Mouse (Mus musculus) neural tube, embryonic 13.5 days (tissue): Measurements from ENCODE around the gene T. TPM values are rescaled to one million over a fixed set of nuclear protein-coding genes. Genes with fewer than 3 reads are reported as not detected.
A peak's percentile ranks its signal among the peaks of the same experiment; 100 is the strongest.

Experiments
- ATAC-seq: fragments of 200-750 bp; cut with Nextera tagmentation; 2 replicates; pipeline ENCODE4 v1.8.0; 2017; ENCODE audit warnings: low read depth, mild to moderate bottlenecking, moderate TSS enrichment, moderate library complexity
- H3K27ac ChIP-seq: fragments of 300-500 bp; sonication (generic); replicated peaks from 2 replicates; pipeline ENCODE4 v1.5.1; 2015; ENCODE audit warnings: moderate library complexity, mild to moderate bottlenecking, inconsistent platforms
- H3K27me3 ChIP-seq: fragments of 300-500 bp; sonication (generic); 2 replicates; pipeline ENCODE4 v1.6.1; 2015; ENCODE audit warnings: mild to moderate bottlenecking, inconsistent platforms
- H3K36me3 ChIP-seq: fragments of 300-500 bp; sonication (generic); 2 replicates; pipeline ENCODE4 v1.6.1; 2015; ENCODE audit warnings: mild to moderate bottlenecking, inconsistent platforms
- H3K4me1 ChIP-seq: fragments of 300-500 bp; sonication (generic); replicated peaks from 2 replicates; pipeline ENCODE4 v1.6.1; 2015; ENCODE audit warnings: inconsistent platforms
- H3K4me2 ChIP-seq: fragments of 300-500 bp; sonication (generic); 2 replicates; pipeline ENCODE4 v1.6.1; 2015; ENCODE audit warnings: inconsistent platforms, mild to moderate bottlenecking, moderate library complexity
- H3K4me3 ChIP-seq: fragments of 300-500 bp; sonication (generic); 2 replicates; pipeline ENCODE4 v1.5.1; 2015; ENCODE audit warnings: mild to moderate bottlenecking, inconsistent platforms
- H3K9ac ChIP-seq: fragments of 300-500 bp; sonication (generic); 2 replicates; pipeline ENCODE4 v1.6.1; 2015; ENCODE audit warnings: moderate library complexity, mild to moderate bottlenecking, inconsistent platforms
- H3K9me3 ChIP-seq: fragments of 300-500 bp; sonication (generic); 2 replicates; pipeline ENCODE4 v1.6.1; 2016; ENCODE audit warnings: inconsistent platforms
- WGBS: fragments of 180-500 bp; shearing (Covaris S2); methylation state at CpG from one replicate; pipeline ENCODE4 v1.1.7; 2015; 5-methylcytosine and 5-hydroxymethylcytosine counted together
- polyA plus RNA-seq: library from polyadenylated mRNA; unstranded; fragments of >200 nt; fragmentation: Nextera tagmentation; extraction: Ambion mirVana; gene quantifications from 2 replicates; pipeline ENCODE4 v1.2.1, GENCODE M21; 2015

T gene
- polyA plus RNA-seq, 1 experiment from 2014 or later, result 0.47 TPM

DNA sequence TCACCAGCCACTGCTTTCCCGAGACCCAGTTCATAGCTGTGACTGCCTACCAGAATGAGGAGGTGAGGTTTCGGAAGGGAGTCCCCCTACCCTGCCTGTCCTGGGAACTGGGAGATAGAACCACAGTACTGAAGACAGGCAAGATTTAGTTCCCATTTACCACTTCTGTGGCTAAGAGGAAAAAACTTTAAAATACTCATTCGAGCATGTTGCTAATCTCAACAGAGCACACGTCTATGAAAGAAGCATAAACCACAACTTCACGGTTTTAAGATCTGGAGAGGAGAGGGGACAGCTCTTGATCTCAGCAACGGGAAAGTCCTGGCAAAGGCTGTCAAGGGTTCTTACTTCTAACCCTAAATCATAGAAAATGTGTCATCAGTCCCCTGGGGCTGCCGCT, 2.0 kb downstream of the T start:
- Histone ChIP-seq H3K4me2 (no peak overlapping the region), H3K9me3 (no peaks in the 10 kb centered on the region), H3K4me3 (no peak overlapping the region), H3K36me3 (no peaks in the 10 kb centered on the region), H3K27ac (no peak overlapping the region), H3K4me1 (peaks cover 18% of the 10 kb centered on the region), H3K27me3 (peaks cover 90% of the 10 kb centered on the region), H3K9ac (no peak overlapping the region)
- WGBS, result 40% methylated on average over 7 of the region's 7 CpGs
- ATAC-seq, result no peak

DNA sequence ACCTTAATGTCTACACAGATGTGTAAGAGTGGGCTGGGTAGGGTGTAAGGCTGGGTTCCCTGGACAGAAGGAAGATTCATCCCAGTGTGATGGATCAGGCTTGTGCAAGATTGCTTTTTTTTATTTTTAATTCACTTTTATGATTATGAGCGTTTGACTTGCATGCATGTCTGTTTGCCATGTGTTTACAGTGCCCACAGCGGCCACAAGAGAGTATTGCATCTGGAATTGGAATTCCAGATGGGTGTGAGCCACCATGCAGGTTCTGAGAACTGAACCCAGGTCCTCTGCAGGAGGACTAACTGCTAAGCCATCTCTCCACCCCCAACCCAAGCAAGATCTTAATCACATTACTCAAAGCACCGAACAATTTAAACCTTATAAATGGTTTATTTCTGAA, 9.8 kb downstream of the T start:
- H3K4me1 ChIP-seq, result peaks cover 5% of the 10 kb centered on the region
- H3K4me2 ChIP-seq, result no peak overlapping the region
- ATAC-seq, result no peak
- no peak overlapping the region for H3K27ac ChIP-seq
- WGBS, result 63% methylated on average over 3 of the region's 3 CpGs
- H3K36me3 ChIP-seq, result no peaks in the 10 kb centered on the region
- peaks cover 12% of the 10 kb centered on the region for H3K27me3 ChIP-seq
- peaks cover 3% of the 10 kb centered on the region; the same call in 1 of the 2 replicates for H3K9me3 ChIP-seq
- H3K4me3 ChIP-seq, result no peak overlapping the region
- H3K9ac ChIP-seq, result no peak overlapping the region

DNA sequence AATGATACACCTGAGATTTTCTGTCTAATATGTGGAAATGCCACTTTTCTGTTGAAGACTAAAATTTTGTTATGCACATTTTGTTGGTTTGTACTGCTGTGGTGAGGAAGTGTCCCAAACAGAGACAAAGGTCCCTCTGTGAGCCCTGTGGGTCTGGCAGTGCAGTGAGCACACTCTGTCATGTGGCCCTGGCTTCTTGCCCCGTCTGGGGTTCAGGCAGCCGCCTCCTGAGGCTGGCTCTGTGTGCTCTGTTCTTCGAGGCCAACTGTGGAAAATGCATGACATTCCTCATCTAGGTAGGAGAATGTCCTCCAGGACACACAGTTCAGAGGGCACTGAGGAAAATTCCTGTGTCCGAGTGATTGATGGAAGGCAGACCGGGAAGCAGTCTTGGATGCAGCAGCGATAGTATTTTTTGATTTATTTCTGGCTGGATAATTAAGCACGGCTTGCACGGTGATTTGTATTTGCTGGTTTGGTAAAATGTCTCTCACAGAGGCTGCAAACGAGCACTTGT, 13.5 kb downstream of the T start:
- 13% methylated on average over 9 of the region's 9 CpGs for WGBS
- no peak overlapping the region for H3K4me2 ChIP-seq
- peaks cover 3% of the 10 kb centered on the region; the same call in 1 of the 2 replicates for H3K9me3 ChIP-seq
- no peak overlapping the region for H3K4me3 ChIP-seq
- ATAC-seq, result no peak
- no peaks in the 10 kb centered on the region for H3K27me3 ChIP-seq
- no peaks in the 10 kb centered on the region for H3K36me3 ChIP-seq
- peaks cover 5% of the 10 kb centered on the region for H3K4me1 ChIP-seq
- H3K9ac ChIP-seq, result no peak overlapping the region
- no peak overlapping the region for H3K27ac ChIP-seq

DNA sequence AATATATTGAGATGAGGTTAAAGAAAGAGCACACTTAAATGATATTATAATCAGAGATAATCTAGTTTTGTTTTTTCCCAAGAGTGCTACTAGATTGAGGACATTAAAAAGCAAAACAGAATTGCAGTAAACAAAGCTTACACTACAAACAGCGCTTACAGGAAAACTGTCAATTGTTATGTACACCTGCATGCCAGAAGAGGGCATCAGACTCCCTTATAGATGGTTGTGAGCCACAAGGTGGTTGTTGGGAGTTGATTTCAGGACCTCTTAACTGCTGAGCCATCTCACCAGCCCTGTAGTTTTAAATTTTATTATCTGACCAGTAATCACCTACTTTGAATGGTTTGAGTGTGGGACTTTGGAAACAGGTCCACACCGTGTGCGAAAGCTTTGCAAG, 14.1 kb downstream of the T start:
- H3K36me3 ChIP-seq, result no peaks in the 10 kb centered on the region
- no peak overlapping the region for H3K4me2 ChIP-seq
- H3K4me1 ChIP-seq, result peaks cover 5% of the 10 kb centered on the region
- WGBS, result 72% methylated on average over 3 of the region's 3 CpGs
- ATAC-seq, result no peak
- no peak overlapping the region for H3K4me3 ChIP-seq
- no peak overlapping the region for H3K27ac ChIP-seq
- no peaks in the 10 kb centered on the region for H3K27me3 ChIP-seq
- H3K9me3 ChIP-seq, result peaks cover 3% of the 10 kb centered on the region; the same call in 1 of the 2 replicates
- no peak overlapping the region for H3K9ac ChIP-seq

DNA sequence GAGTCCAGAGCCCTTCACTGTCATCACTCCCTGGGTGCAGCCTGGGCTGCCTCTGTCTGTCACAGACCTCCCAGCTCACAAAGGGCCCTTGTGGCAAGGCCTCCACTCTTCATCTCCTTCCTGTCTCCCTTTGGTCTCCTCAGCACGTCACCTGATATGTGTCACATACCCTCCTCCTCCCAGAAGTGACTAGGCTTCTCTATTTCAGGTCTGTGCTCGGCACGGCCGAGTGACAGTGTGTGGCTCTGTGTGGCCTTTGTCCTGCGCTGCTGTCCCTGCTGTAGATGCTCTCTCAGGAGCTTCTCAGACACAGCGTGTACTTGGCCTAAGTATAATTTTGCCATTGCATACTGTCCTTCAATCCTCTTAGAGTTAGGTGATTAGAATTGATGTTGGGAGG, 21.0 kb downstream of the T start:
- H3K27ac ChIP-seq, result no peak overlapping the region
- H3K4me2 ChIP-seq, result no peak overlapping the region
- H3K36me3 ChIP-seq, result no peaks in the 10 kb centered on the region
- peaks cover 9% of the 10 kb centered on the region for H3K4me1 ChIP-seq
- ATAC-seq, result no peak
- no peaks in the 10 kb centered on the region for H3K9me3 ChIP-seq
- H3K9ac ChIP-seq, result no peak overlapping the region
- 0 out of 2 replicates have a peak, but pooled peaks cover 2% of the 10 kb centered on the region for H3K27me3 ChIP-seq
- WGBS, result 60% methylated on average over 6 of the region's 6 CpGs
- no peak overlapping the region for H3K4me3 ChIP-seq

DNA sequence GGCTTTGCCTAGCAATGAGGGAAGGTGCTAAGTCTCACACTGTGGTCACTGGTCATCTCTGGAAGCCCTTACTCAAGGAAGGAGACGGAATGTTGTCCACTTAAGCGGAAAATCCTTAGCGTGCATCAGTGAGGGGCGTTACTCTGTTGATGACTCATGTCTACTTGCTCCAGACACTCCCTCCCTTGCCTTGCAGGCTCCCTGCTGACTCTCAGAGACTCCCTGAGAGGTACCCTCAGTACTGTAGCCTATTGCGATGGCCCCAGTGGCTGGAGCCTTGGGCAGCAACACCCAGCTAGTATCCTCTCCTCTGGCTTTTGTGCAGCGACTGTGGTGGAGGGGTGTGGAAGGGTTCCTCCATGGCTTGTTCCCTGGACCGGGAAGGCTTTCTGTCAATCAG, 21.4 kb downstream of the T start:
- ATAC-seq, result no peak
- Histone ChIP-seq H3K27me3 (0 out of 2 replicates have a peak, but pooled peaks cover 3% of the 10 kb centered on the region), H3K9me3 (no peaks in the 10 kb centered on the region), H3K9ac (no peak overlapping the region), H3K27ac (no peak overlapping the region), H3K4me1 (peaks cover 9% of the 10 kb centered on the region), H3K4me3 (no peak overlapping the region), H3K36me3 (no peaks in the 10 kb centered on the region), H3K4me2 (no peak overlapping the region)
- WGBS, result 68% methylated on average over 7 of the region's 7 CpGs

DNA sequence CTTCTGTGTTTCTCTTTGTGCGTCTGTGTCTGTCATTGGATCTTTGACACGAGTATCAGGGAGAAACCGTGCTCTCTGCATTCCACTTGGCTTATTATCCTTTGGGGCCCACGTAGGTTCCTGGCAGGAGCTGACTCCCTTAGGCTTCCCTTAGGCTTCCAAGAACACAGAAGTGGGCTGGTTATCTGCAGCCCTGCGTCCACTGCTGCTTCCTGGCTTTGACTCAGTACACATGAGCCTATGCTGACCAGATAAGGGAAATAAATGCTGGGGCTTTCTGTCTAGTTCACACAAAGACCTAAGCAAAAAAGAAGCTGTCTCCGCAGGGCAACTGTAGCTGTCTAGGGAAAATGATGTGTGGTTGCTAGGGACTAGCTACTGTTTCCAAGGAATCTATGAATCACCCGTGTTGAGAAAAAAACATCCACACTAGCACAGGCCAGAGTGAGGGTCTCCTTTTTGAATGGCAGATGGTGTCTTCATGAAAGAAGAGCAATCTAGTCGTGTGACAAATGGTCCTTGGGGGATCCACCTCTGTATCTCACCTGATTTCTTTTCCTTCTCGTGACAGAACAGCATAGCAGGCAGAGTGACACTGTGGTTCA, 22.7 kb downstream of the T start:
- Histone ChIP-seq H3K4me2 (no peak overlapping the region), H3K9ac (no peak overlapping the region), H3K9me3 (no peaks in the 10 kb centered on the region), H3K36me3 (no peaks in the 10 kb centered on the region), H3K4me1 (peaks cover 9% of the 10 kb centered on the region), H3K4me3 (no peak overlapping the region), H3K27me3 (peaks cover 3% of the 10 kb centered on the region; the same call in 1 of the 2 replicates), H3K27ac (peak overlapping the region; percentile 23; the same call in 1 of the 2 replicates)
- WGBS, result 42% methylated on average over 9 of the region's 9 CpGs
- no peak for ATAC-seq

DNA sequence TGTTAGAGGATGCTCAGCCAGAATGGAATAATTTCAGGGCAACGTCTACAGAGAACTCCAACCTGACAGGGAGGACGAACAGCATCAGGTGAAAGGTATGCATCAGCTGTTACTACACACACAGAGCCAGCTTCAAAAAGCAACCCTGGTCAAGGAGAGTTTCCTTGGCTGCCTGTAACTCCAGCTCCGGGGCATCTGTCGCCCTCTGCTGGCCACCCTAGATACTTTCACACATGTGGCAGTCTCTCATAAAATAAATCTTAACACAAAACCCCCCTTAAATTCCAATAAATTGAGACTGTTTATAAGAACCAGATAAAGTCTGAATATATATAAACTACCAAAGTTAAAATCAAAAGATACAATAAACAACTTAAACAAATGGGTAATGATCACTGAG, 27.3 kb downstream of the T start:
- Histone ChIP-seq H3K36me3 (no peaks in the 10 kb centered on the region), H3K9ac (no peak overlapping the region), H3K4me2 (no peak overlapping the region), H3K27ac (no peak overlapping the region), H3K9me3 (no peaks in the 10 kb centered on the region), H3K4me1 (peaks cover 8% of the 10 kb centered on the region), H3K4me3 (no peak overlapping the region), H3K27me3 (peaks cover 8% of the 10 kb centered on the region)
- 6% methylated on average over 4 of the region's 4 CpGs for WGBS
- ATAC-seq, result no peak

DNA sequence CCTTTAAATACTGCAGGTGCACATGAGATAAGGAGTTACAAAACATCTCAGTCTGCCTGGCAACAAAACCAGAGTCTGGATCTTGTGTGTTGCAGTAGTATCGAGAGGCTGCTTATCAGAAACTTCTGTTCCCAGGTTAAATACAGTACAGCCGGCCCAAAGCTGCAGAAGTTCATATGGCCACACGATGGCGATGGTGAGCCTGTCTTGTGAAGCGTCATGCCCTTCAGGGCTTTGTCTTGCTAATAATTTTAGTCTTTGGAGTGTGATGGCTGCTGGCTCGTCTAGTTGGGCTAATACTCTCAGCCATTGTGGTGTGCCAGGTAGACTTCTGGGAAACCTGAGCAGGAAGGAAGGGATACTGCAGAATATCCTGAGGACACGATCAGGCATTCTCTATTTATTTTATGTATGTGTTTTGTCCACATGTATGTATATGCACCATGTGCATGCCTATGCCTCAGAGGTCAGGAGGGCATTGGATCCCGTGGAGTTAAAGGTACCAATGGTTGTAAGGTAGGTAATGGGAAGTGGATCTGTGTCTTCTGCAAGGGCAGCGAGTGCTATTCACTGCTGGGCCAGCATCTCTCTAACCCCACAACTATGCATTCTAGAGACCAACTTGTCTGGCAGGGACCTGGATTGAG, 29.4 kb downstream of the T start:
- H3K9me3 ChIP-seq, result no peaks in the 10 kb centered on the region
- H3K27ac ChIP-seq, result no peak overlapping the region
- no peaks in the 10 kb centered on the region for H3K36me3 ChIP-seq
- no peak overlapping the region for H3K4me2 ChIP-seq
- WGBS, result 29% methylated on average over 9 of the region's 9 CpGs
- H3K4me3 ChIP-seq, result no peak overlapping the region
- peak; percentile 74; the same call in 1 of the 2 replicates for ATAC-seq
- H3K9ac ChIP-seq, result no peak overlapping the region
- peaks cover 17% of the 10 kb centered on the region for H3K27me3 ChIP-seq
- no peaks in the 10 kb centered on the region for H3K4me1 ChIP-seq

DNA sequence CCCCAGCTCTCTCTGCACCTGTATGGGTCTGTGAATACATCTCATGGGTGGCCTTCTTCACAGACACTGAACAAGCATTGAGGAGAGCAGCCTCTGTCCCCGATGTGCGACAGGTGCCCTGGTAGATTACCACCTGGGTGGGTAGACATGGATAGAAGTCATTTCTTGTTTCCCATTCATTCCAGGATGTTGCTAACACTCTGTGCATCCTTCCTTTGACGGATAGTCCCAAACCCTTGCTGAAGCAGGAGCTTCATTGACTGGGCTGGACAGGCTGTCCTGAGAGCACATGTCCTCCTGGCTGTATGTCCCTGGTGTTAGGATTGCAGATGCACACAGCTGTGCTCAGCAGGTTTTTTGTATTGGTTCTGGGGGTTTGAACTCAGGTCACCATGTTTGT, 33.5 kb downstream of the T start:
- Histone ChIP-seq H3K9ac (no peak overlapping the region), H3K27ac (no peak overlapping the region), H3K9me3 (no peaks in the 10 kb centered on the region), H3K36me3 (no peaks in the 10 kb centered on the region), H3K4me3 (no peak overlapping the region), H3K27me3 (peaks cover 28% of the 10 kb centered on the region), H3K4me1 (no peaks in the 10 kb centered on the region), H3K4me2 (no peak overlapping the region)
- ATAC-seq, result no peak
- 80% methylated on average over 3 of the region's 3 CpGs for WGBS

DNA sequence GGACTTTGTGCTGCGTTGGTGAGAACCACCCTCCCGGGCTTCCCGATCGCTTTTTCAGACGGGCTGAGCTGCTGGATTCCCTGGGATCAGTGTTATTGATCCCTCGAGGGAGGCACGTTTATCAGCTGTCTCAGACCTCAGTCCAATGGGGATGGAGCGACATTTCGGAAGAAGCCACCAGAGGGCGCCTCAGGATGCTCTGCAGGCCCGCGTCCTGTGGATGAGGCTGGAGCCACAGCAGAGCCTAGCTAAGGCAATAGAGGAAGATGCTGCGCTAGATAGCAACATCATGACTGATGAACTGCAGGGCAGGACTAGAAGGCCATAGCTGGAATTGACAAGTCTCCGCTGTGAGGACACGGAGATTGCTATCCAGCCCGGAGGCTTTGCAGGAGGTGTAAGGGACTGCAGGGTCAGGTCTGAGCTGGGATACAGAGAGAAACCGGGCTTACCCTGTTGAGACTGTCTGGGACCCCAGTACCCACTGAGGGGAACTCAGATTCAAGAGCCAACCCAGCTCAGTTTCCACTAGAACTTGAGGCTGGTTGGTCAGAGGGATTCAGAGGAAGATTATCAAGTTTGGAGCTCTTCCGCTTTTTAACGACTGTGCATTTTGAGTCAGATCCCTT, 34.6 kb downstream of the T start:
- 18% methylated on average over 19 of the region's 19 CpGs for WGBS
- peak; percentile 87 for ATAC-seq

DNA sequence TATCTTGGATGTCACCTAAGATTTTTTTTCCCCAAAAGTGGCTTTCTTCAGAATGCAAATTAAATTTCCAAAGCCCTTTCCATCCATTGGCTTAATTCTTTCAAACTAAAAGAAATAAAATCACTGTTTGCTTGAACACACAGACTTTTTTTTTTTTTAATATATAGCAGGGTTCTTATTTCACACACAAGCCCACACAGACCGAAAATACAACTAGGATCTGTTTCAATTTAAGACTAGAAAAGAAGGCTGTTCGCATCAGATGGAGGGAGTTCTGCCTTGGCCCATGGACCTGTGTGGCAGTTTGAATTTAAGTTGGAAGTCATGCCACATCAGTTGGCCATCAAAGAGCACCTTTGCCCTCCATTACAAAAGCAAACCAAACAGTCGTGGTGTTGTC, 44.3 kb downstream of the T start:
- peaks cover 10% of the 10 kb centered on the region for H3K4me1 ChIP-seq
- no peak overlapping the region for H3K4me2 ChIP-seq
- WGBS, result 86% methylated on average over 3 of the region's 3 CpGs
- no peaks in the 10 kb centered on the region; the same call in 1 of the 2 replicates for H3K27me3 ChIP-seq
- no peak for ATAC-seq
- no peak overlapping the region for H3K9ac ChIP-seq
- no peak overlapping the region for H3K27ac ChIP-seq
- H3K36me3 ChIP-seq, result no peaks in the 10 kb centered on the region
- no peaks in the 10 kb centered on the region for H3K9me3 ChIP-seq
- H3K4me3 ChIP-seq, result no peak overlapping the region

More for the DNA sequence above, 34.6 kb downstream of the T start:
- H3K36me3 ChIP-seq, result no peaks in the 10 kb centered on the region
- no peaks in the 10 kb centered on the region for H3K4me1 ChIP-seq
- peak overlapping the region; percentile 18; the same call in 1 of the 2 replicates for H3K4me2 ChIP-seq
- H3K27me3 ChIP-seq, result peaks cover 33% of the 10 kb centered on the region
- no peak overlapping the region for H3K27ac ChIP-seq
- no peaks in the 10 kb centered on the region for H3K9me3 ChIP-seq
- no peak overlapping the region for H3K4me3 ChIP-seq
- no peak overlapping the region for H3K9ac ChIP-seq
